Mouse (Mus musculus): ENCODE measurements at regions not wholly inside any gene's neighbourhood (a gene's known extent, or its start where the extent isn't known, plus 50 kb on each side); places are given as distances from the start of the nearest gene placed in this dataset.

GRCm38 (mm10) chr11:111944282-111944681 lies 837.7 kb upstream of the Sox9 start:
- TF ChIP-seq CTCF (IDR thresholded peaks at IDR 0.05; ENCODE audit: low read depth) (no peak), EP300 (IDR thresholded peaks at IDR 0.05; ENCODE audit: low read depth) (no peak)
